In the genomic region with DNA sequence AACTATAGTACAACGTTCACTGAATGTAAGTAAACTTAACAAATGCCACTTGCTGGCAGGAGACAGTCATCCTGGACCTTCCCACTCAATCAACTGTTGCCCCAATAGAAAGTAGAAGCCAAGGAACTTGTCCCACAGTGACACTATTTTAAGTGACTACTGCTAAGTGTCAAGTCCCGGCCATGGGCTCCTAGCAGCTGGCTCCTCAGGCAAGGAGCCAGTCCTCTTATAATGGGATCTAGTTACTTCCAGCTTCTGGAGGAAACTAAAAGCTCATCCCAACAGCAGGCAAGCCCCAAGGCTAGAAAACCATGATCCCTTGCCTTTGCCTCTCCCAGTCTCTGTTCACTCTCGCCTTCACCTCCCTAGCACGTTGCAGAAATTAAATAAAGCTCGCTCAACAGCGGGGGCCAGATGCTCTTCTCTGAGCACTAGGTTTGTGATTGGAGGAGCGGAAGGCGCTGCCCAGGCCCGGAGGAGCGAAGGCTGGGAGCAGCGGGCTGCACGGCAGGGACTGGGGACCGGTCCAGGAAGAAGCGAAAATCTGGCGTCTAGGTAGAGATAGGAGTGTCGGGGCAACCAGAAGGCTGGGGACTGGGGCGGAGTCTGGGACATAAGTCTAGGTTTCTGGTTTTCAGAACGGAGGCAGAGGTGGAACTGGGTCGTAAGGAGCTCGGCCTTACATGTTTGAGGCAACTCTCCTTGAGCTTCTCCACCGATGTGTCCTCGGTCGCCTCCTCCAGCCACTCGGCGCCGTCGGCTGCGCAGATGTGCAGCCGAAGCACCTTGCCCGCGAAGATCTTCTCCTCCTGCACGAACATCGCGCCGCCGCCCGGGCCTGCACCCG, we compare ENCODE assay signal across 8 mouse cellular contexts. TPM values are rescaled to one million over a fixed set of nuclear protein-coding genes. Genes with fewer than 3 reads are reported as not detected.
DNase-seq lines count a peak whose midpoint lies in the region; ATAC-seq lines count a peak whose summit lies in the region.

No protein-coding gene starts in this region.

- 2% methylated on average over 38 of the region's 38 CpGs for WGBS in hindbrain, embryonic 14.5 days

- intact Hi-C loops in left cerebral cortex, postnatal 14 days (cut with DNase I): no loop called here

- H3K4me3 ChIP-seq in hindbrain, embryonic 14.5 days (replicated peaks; ENCODE audit: low read length): peak overlapping the region; percentile 91

- H3K9ac ChIP-seq in hindbrain, embryonic 14.5 days: peak overlapping the region; percentile 90

- peak; percentile 14; the same call in 1 of the 2 replicates for ATAC-seq in hindbrain, embryonic 14.5 days (ENCODE audit: low FRiP score)
- ATAC-seq in megakaryocyte, adult 5-6 weeks (ENCODE audit: poor library complexity, severe bottlenecking): peak; percentile 20

- H3K36me3 ChIP-seq in hindbrain, embryonic 14.5 days (replicated peaks; ENCODE audit: control insufficient read depth, insufficient read depth): 0 out of 2 replicates have a peak, but pooled peaks cover 4% of the 10 kb centered on the region

- peak overlapping the region; percentile 86 for H3K27ac ChIP-seq in hindbrain, embryonic 14.5 days

- H3K27me3 ChIP-seq in hindbrain, embryonic 14.5 days (ENCODE audit: control insufficient read depth, insufficient read depth, low read length): no peaks in the 10 kb centered on the region

- peak; percentile 17 for DNase-seq in ovary, adult 18-20 months (ENCODE audit: low spot score)
- no peak for DNase-seq in ovary, postnatal 36 days (ENCODE audit: low spot score)
- peak; percentile 85 for DNase-seq in cerebellum, adult 8-10 months
- DNase-seq in forelimb bud, embryonic 11.5 days (ENCODE audit: low read depth, low spot score): peak; percentile 11
- DNase-seq in hindbrain, embryonic 14.5 days (ENCODE audit: low spot score): peak; percentile 30
- DNase-seq in left cerebral cortex, postnatal 14 days (ENCODE audit: low spot score in 2 of 2): peak; percentile 50 to 58
- DNase-seq in right cerebral cortex, postnatal 36 days (ENCODE audit: low spot score in 2 of 2): peak; percentile 31 to 36

- peak overlapping the region; percentile 94 for H3K4me2 ChIP-seq in hindbrain, embryonic 14.5 days (replicated peaks)

- no peaks in the 10 kb centered on the region for H3K9me3 ChIP-seq in hindbrain, embryonic 14.5 days (ENCODE audit: control insufficient read depth, low read length)

- peaks cover 11% of the 10 kb centered on the region for H3K4me1 ChIP-seq in hindbrain, embryonic 14.5 days (replicated peaks; ENCODE audit: control insufficient read depth, insufficient read depth, low read length)

RNA-seq across cellular contexts. Expression of a gene that starts 0.6 kb away (rescaled TPM):
- 139 and 146 TPM in 2 replicates for polyA plus RNA-seq in hindbrain, embryonic 14.5 days (2014; fragmentation: Nextera tagmentation; extraction: Ambion mirVana)
- 10 to 100 TPM; 80.3 to 86.7 TPM for total RNA-seq in left cerebral cortex, postnatal 14 days (2021)
- 39.8 TPM in 2 replicates for total RNA-seq in megakaryocyte, adult 5-6 weeks (2015)
- 19.0 and 20.9 TPM in 2 replicates for total RNA-seq in megakaryocyte, adult 5-6 weeks (2017)

RNA-seq across cellular contexts. Expression of a gene that starts 37.9 kb away (rescaled TPM):
- polyA plus RNA-seq in hindbrain, embryonic 14.5 days (2014; fragmentation: Nextera tagmentation; extraction: Ambion mirVana): 99.6 and 101 TPM in 2 replicates
- total RNA-seq in left cerebral cortex, postnatal 14 days (2021): 100 to 1,000 TPM; 139 to 167 TPM
- total RNA-seq in megakaryocyte, adult 5-6 weeks (2015): 3.4 and 4.4 TPM in 2 replicates
- total RNA-seq in megakaryocyte, adult 5-6 weeks (2017): 10.2 and 24.2 TPM in 2 replicates

Comparison
In these comparisons a context has a peak if more than half of its experiments do, and no peak if none do; other contexts are left out.
1. RNA of a gene that starts 37.9 kb away (total RNA-seq): 139 to 167 TPM in left cerebral cortex, postnatal 14 days; 3.4 to 24.2 TPM in megakaryocyte, adult 5-6 weeks; every median in the first group is over 4 times any median in the second.